Mouse (Mus musculus) lung, adult 2 months (tissue): Measurements from ENCODE around the gene Bsn.

ENCODE experiments used
- CTCF ChIP-seq: fragments of 200-500 bp; IDR thresholded peaks from 2 replicates; pipeline ENCODE4 v1.5.1; 2011; ENCODE audit warnings: mild to moderate bottlenecking, low read length, control low read depth; ENCODE audit not compliant: insufficient read depth
- POLR2A ChIP-seq: fragments of 200-500 bp; IDR thresholded peaks from 2 replicates; pipeline ENCODE4 v1.6.1; 2011; ENCODE audit warnings: low read depth, mild to moderate bottlenecking, control low read depth, low read length, borderline replicate concordance; ENCODE audit errors: extremely low read depth

DNA sequence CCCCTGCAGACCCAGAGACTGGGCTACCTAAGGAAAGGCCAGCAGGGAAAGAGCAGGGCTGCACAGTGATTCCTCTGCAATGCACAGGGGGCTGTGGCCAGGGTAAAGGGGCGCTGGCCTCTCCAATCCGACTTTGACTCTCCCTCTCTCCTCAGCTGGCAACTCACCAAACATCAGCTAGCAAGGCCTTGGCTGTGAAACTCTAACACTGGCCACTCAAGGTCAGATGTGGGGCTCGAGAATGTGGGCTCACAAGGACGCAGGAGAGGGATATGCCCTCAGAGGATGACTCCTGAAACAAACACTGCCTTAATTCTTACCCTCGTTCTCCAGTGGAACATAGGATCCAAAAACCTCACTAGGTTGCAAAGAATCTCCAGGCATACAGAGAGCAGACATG is 11.8 kb downstream of the Bsn start:
- TF ChIP-seq POLR2A: no peak
- TF ChIP-seq CTCF: no peak
